ENCODE assay signal across 8 mouse cellular contexts in genomic region chr13:54788740-54789560, GRCm38 (mm10). TPM values are rescaled to one million over a fixed set of nuclear protein-coding genes. Genes with fewer than 3 reads are reported as not detected.
DNase-seq lines count a peak whose midpoint lies in the region; ATAC-seq and TF ChIP-seq lines count a peak whose summit lies in the region.

Gene Tspan17, plus strand, starts transcription at chr13:54789377.

- peak within 1 kb of the TSS; percentile 59 for H3K4me3 ChIP-seq in hindbrain, embryonic 13.5 days

- H3K9me3 ChIP-seq in hindbrain, embryonic 13.5 days = no peaks in the 10 kb centered on the region

- peak within 1 kb of the TSS; percentile 40; the same call in 1 of the 2 replicates for H3K27ac ChIP-seq in hindbrain, embryonic 13.5 days

- POLR2A ChIA-PET in Patski (lab: Charles Lee) = no interaction called here

- peak; percentile 81 for ATAC-seq in Patski
- peak; percentile 78 for ATAC-seq in hindbrain, embryonic 13.5 days (ENCODE audit: low FRiP score)

- no peak for TF ChIP-seq CTCF in Patski (IDR thresholded peaks at IDR 0.05)

- CTCF ChIA-PET in Patski (lab: Charles Lee) = no interaction called here

- H3K27me3 ChIP-seq in Patski = no peaks in the 10 kb centered on the region
- H3K27me3 ChIP-seq in hindbrain, embryonic 13.5 days = peaks cover 51% of the 10 kb centered on the region

- peak; percentile 73 for DNase-seq in Patski (ENCODE audit: low read depth, low spot score)
- DNase-seq in cerebellum, postnatal 14 days = peak; percentile 93 to 96
- DNase-seq in frontal cortex, postnatal 14 days (ENCODE audit: low spot score in 2 of 2) = peak; percentile 89 to 90
- peak; percentile 79 to 80 for DNase-seq in layer of hippocampus, postnatal 25 days (ENCODE audit: extremely low spot score in 1 of 2, low spot score in 1 of 2)
- peak; percentile 97 for DNase-seq in lung, postnatal 25 days (ENCODE audit: low spot score)
- peak; percentile 100 for DNase-seq in retina, embryonic 14.5 days (ENCODE audit: low spot score)
- DNase-seq in thymus, postnatal 4 days = peak; percentile 77

- H3K4me2 ChIP-seq in hindbrain, embryonic 13.5 days = peak within 1 kb of the TSS; percentile 94

- 2% methylated on average over 49 of the region's 49 CpGs for WGBS in hindbrain, embryonic 13.5 days

- H3K36me3 ChIP-seq in hindbrain, embryonic 13.5 days = 0 out of 2 replicates have a peak, but pooled peaks cover 5% of the 10 kb centered on the region

- H3K9ac ChIP-seq in hindbrain, embryonic 13.5 days = peak within 1 kb of the TSS; percentile 75

- peaks cover 18% of the 10 kb centered on the region for H3K4me1 ChIP-seq in hindbrain, embryonic 13.5 days (replicated peaks)

- in situ Hi-C loops in Patski (cut with MboI; ENCODE audit: low pct_unique_long_range_greater_than_20kb) = no loop called here

RNA-seq across cellular contexts. Expression of gene Tspan17, which starts in this region (rescaled TPM):
- 35.3 TPM for polyA plus RNA-seq in Patski (2021)
- 50.4 and 54.0 TPM in 2 replicates for polyA plus RNA-seq in hindbrain, embryonic 13.5 days (2015; fragmentation: Nextera tagmentation; extraction: Ambion mirVana)
- total RNA-seq in layer of hippocampus, postnatal 25 days (2021) = 100 to 1,000 TPM in 1 of 2 experiments, 10 to 100 TPM in 1; 97.2 to 104 TPM

Comparison
In these comparisons a context has a peak if more than half of its experiments do, and no peak if none do; other contexts are left out.
1. Peak in every context shown above with its lines: DNase-seq, ATAC-seq, H3K4me3 ChIP-seq and H3K27ac ChIP-seq.